20 mouse cellular contexts compared by ENCODE assay signal in genomic region chr6:40626111-40626510, GRCm38 (mm10). TPM values are rescaled to one million over a fixed set of nuclear protein-coding genes. Genes with fewer than 3 reads are reported as not detected.
"Had no signal": no experiment of that assay in that cellular context is flagged by ENCODE, and none has a peak within 500 bp of the region (broad histone marks: within the 10 kb centered on the region; RNA-seq: fewer than 3 reads in every experiment).

No protein-coding gene starts in this region.

- H3K27me3 ChIP-seq: limb, embryonic 13.5 days; midbrain, embryonic 12.5 days; neural tube, embryonic 13.5 days; stomach, embryonic 15.5 days had no signal

- H3K9me3 ChIP-seq: limb, embryonic 13.5 days; midbrain, embryonic 12.5 days; neural tube, embryonic 13.5 days; stomach, embryonic 15.5 days had no signal

- H3K4me2 ChIP-seq: limb, embryonic 13.5 days; midbrain, embryonic 12.5 days; neural tube, embryonic 13.5 days; stomach, embryonic 15.5 days had no signal

- H3K27ac ChIP-seq: limb, embryonic 13.5 days; liver, embryonic 14.5 days; midbrain, embryonic 12.5 days; neural tube, embryonic 13.5 days; stomach, embryonic 15.5 days had no signal

- ATAC-seq: midbrain, embryonic 16.5 days had no signal

- DNase-seq: left cerebral cortex, postnatal 4 days; lung, adult 18-20 months; retina, postnatal 1 day; right cerebral cortex, postnatal 4 days; thymus, postnatal 4 days had no signal

- H3K9ac ChIP-seq: limb, embryonic 13.5 days; liver, embryonic 14.5 days; midbrain, embryonic 12.5 days; neural tube, embryonic 13.5 days; stomach, embryonic 15.5 days had no signal

- H3K4me3 ChIP-seq: limb, embryonic 13.5 days; midbrain, embryonic 12.5 days; neural tube, embryonic 13.5 days; stomach, embryonic 15.5 days had no signal

- H3K4me1 ChIP-seq: limb, embryonic 13.5 days; midbrain, embryonic 12.5 days; neural tube, embryonic 13.5 days; stomach, embryonic 15.5 days had no signal

- H3K36me3 ChIP-seq: limb, embryonic 13.5 days; midbrain, embryonic 12.5 days; neural tube, embryonic 13.5 days; stomach, embryonic 15.5 days had no signal

RNA-seq across cellular contexts. Expression of gene Mgam, which starts 2.5 kb away (rescaled TPM):
- total RNA-seq: layer of hippocampus, adult 8-10 months; left cerebral cortex, adult 18-20 months had no signal
- polyA plus RNA-seq: midbrain, embryonic 12.5 days; midbrain, embryonic 16.5 days had no signal

RNA-seq across cellular contexts. Expression of gene Tas2r138, which starts 13.0 kb away (rescaled TPM):
- total RNA-seq: layer of hippocampus, adult 8-10 months; layer of hippocampus, postnatal 14 days; left cerebral cortex, adult 18-20 months; left cerebral cortex, postnatal 10 days; left cerebral cortex, postnatal 4 days; liver, adult 2 months; megakaryocyte-erythroid progenitor cell, adult 5-6 weeks had no signal
- polyA plus RNA-seq: large intestine, adult 2 months; limb, embryonic 13.5 days; liver, embryonic 14.5 days; lung, embryonic 16.5 days; midbrain, embryonic 12.5 days; midbrain, embryonic 16.5 days; neural tube, embryonic 13.5 days; spleen, adult 2 months; stomach, embryonic 15.5 days had no signal

RNA-seq across cellular contexts. Expression of gene Clec5a, which starts 40.5 kb away (rescaled TPM):
- polyA plus RNA-seq: liver, adult 2 months had no signal

RNA-seq across cellular contexts. Expression of gene Olfr460, which starts 56.8 kb away (rescaled TPM):
- total RNA-seq: layer of hippocampus, adult 8-10 months; layer of hippocampus, postnatal 14 days; left cerebral cortex, adult 18-20 months; left cerebral cortex, postnatal 10 days; left cerebral cortex, postnatal 4 days; liver, adult 2 months; megakaryocyte-erythroid progenitor cell, adult 5-6 weeks had no signal
- polyA plus RNA-seq: large intestine, adult 2 months; limb, embryonic 13.5 days; liver, adult 2 months; lung, embryonic 16.5 days; midbrain, embryonic 12.5 days; midbrain, embryonic 16.5 days; neural tube, embryonic 13.5 days; spleen, adult 2 months; stomach, embryonic 15.5 days had no signal
